Mouse (Mus musculus) forebrain, embryonic 13.5 days (tissue): ENCODE measurements at regions not wholly inside any gene's neighbourhood (a gene's known extent, or its start where the extent isn't known, plus 50 kb on each side); places are given as distances from the start of the nearest gene placed in this dataset.
"Not testable (repeated sequence)": the region's sequence is repeated elsewhere in the genome, so short reads cannot be mapped to it uniquely, and the experiment has no call there.

Experiments
- ATAC-seq: fragments of 200-750 bp; cut with Nextera tagmentation; 2 replicates; pipeline ENCODE4 v1.8.0; 2017
- H3K27ac ChIP-seq: fragments of 300-500 bp; sonication (generic); 2 replicates; pipeline ENCODE4 v1.5.1; 2015; ENCODE audit warnings: inconsistent platforms, mild to moderate bottlenecking, moderate library complexity
- H3K27me3 ChIP-seq: fragments of 300-500 bp; sonication (generic); 2 replicates; pipeline ENCODE4 v1.6.1; 2015; ENCODE audit warnings: mild to moderate bottlenecking, inconsistent platforms
- H3K36me3 ChIP-seq: fragments of 300-500 bp; sonication (generic); 2 replicates; pipeline ENCODE4 v1.6.1; 2015; ENCODE audit warnings: mild to moderate bottlenecking, inconsistent platforms; ENCODE audit not compliant: poor library complexity, severe bottlenecking
- H3K4me1 ChIP-seq: fragments of 300-500 bp; sonication (generic); 2 replicates; pipeline ENCODE4 v1.6.1; 2015; ENCODE audit warnings: inconsistent platforms
- H3K4me2 ChIP-seq: fragments of 300-500 bp; sonication (generic); 2 replicates; pipeline ENCODE4 v1.6.1; 2015; ENCODE audit warnings: inconsistent platforms, mild to moderate bottlenecking, moderate library complexity
- H3K4me3 ChIP-seq: fragments of 300-500 bp; sonication (generic); 2 replicates; pipeline ENCODE4 v1.5.1; 2015; ENCODE audit warnings: mild to moderate bottlenecking, inconsistent platforms
- H3K9ac ChIP-seq: fragments of 300-500 bp; sonication (generic); 2 replicates; pipeline ENCODE4 v1.6.1; 2015; ENCODE audit warnings: mild to moderate bottlenecking, inconsistent platforms
- H3K9me3 ChIP-seq: fragments of 300-500 bp; sonication (generic); replicated peaks from 2 replicates; pipeline ENCODE4 v1.6.1; 2016; ENCODE audit warnings: inconsistent platforms
- WGBS: fragments of 180-500 bp; shearing (Covaris S2); methylation state at CpG from one replicate; pipeline ENCODE4 v1.1.7; 2015; 5-methylcytosine and 5-hydroxymethylcytosine counted together

DNA sequence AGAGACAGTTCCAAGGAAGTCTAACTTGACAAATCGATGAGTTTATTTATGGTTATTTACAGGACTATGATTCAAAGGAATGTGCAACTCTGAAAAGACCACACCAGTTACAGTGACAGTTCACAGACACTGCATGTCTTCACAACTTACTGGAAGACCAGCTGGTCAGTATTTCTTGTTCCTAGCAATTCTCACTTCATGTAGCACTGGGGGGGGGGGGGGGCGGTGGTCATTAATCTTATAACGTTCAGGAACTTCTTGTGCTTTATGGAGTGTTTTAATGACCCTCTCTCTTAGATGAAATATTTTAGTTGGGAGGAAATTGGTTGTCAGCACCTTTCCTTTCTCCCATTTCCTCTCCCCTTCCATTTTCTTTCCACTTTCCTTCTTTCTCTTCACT lies 1752.1 kb upstream of the Cntnap5a start:
- Histone ChIP-seq H3K4me2 (no peak overlapping the region), H3K9me3 (no peaks in the 10 kb centered on the region), H3K4me3 (no peak overlapping the region), H3K36me3 (no peaks in the 10 kb centered on the region), H3K27me3 (no peaks in the 10 kb centered on the region), H3K4me1 (no peaks in the 10 kb centered on the region), H3K27ac (no peak overlapping the region), H3K9ac (no peak overlapping the region)
- no peak for ATAC-seq
- WGBS: 69% methylated on average over 3 of the region's 3 CpGs

DNA sequence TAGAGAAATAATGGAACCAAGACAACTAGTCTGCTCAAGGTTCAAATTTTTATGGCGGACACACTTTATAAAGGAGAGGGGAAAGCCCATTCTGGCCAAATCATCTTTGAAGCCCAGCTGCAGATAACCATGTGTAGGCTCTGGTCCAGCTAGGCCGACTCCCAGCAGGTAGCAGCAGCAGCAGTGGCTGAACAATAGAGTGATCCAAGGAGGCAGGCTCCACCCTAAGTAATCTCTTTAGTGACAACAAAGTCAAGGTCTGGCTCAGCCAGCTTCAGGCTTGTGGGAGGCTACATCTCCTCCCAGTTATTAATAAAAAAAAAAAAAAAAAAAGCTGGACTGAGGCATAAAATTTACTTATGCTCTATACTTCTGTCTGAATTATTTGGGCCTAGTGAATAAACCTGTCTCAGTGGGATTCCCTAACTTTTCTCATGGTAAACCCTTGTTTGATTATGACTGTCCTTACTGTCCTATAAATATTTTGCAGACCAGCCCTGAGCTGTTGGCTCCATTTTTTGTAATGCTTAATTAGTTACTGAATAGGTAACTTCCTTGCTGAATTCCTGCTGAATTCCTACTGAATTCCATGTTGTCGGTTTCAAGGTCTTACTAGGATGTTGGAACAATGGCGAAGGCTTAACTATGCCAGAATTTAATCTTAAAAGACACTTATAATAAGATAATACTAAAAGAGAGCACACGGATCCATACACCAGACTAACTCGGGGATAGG lies 1726.4 kb upstream of the Cntnap5a start:
- Histone ChIP-seq H3K4me1 (no peaks in the 10 kb centered on the region), H3K4me3 (no peak overlapping the region), H3K9me3 (no peaks in the 10 kb centered on the region), H3K9ac (no peak overlapping the region), H3K27me3 (no peaks in the 10 kb centered on the region), H3K27ac (no peak overlapping the region), H3K36me3 (no peaks in the 10 kb centered on the region), H3K4me2 (no peak overlapping the region)
- ATAC-seq: no peak
- 79% methylated on average over 6 of the region's 6 CpGs for WGBS

- not testable (repeated sequence) for H3K9me3 ChIP-seq, ATAC-seq
- 25% methylated on average over 1 of the region's 1 CpGs for WGBS
These were observed 1725.3 kb upstream of the Cntnap5a start for GRCm38 (mm10) chr1:113959267-113959666.

DNA sequence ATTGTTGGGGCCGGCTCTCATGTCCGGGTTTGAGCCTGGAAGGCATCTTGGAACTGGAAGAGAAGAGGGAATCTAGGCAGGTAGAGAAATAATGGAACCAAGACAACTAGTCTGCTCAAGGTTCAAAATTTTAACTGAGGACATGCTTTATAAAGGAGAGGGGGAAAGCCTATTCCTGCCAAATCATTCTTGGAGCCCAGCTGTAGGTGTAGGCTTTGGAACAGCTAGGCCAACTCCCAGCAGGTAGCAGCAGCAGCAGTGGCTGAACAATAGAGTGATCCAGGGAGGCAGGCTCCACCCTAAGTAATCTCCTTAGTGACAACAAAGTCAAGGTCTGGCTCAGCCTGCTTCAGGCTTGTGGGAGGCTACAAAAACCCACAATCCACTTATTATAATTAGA lies 1720.6 kb upstream of the Cntnap5a start:
- H3K27ac ChIP-seq: not testable (repeated sequence)
- WGBS: 38% methylated on average over 2 of the region's 2 CpGs

More at GRCm38 (mm10) chr1:113959267-113959666, 1725.3 kb upstream of the Cntnap5a start:
- not testable (repeated sequence) for H3K27ac ChIP-seq, H3K4me2 ChIP-seq, H3K4me1 ChIP-seq, H3K4me3 ChIP-seq, H3K36me3 ChIP-seq, H3K27me3 ChIP-seq, H3K9ac ChIP-seq

DNA sequence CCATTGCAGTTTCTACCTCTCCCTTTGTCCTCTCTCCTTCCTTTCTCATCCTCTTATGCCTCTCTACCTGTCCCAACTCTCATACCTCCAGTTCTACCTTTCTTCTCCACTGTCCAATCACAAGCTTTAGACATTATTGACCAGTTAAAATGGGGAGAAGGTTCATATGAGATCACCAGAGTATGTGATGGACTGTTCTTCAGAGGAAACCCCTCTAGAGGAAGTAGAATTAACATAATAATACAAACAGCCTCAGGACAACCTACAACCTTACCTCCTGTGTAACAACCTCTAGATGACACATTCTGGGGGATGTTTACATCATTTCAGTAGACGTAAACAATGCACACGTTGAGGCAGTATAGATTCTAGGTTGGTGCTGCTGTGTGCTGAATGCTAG lies 1720.1 kb upstream of the Cntnap5a start:
- Histone ChIP-seq H3K36me3 (no peaks in the 10 kb centered on the region), H3K4me3 (no peak overlapping the region), H3K9ac (no peak overlapping the region), H3K4me1 (no peaks in the 10 kb centered on the region), H3K9me3 (no peaks in the 10 kb centered on the region), H3K27me3 (no peaks in the 10 kb centered on the region), H3K4me2 (no peak overlapping the region), H3K27ac (no peak overlapping the region)
- WGBS: 57% methylated on average over 2 of the region's 2 CpGs
- no peak for ATAC-seq

More for the DNA sequence above, 1720.6 kb upstream of the Cntnap5a start:
- H3K9ac ChIP-seq, ATAC-seq, H3K4me2 ChIP-seq, H3K27me3 ChIP-seq, H3K4me3 ChIP-seq, H3K36me3 ChIP-seq, H3K4me1 ChIP-seq, H3K9me3 ChIP-seq: not testable (repeated sequence)

- WGBS: 88% methylated on average over 1 of the region's 1 CpGs
- H3K27ac ChIP-seq: no peak overlapping the region
- H3K4me1 ChIP-seq: no peaks in the 10 kb centered on the region
- H3K9ac ChIP-seq: no peak overlapping the region
- no peaks in the 10 kb centered on the region for H3K9me3 ChIP-seq
- no peak for ATAC-seq
- H3K4me3 ChIP-seq: no peak overlapping the region
- no peaks in the 10 kb centered on the region for H3K36me3 ChIP-seq
- H3K27me3 ChIP-seq: no peaks in the 10 kb centered on the region
- no peak overlapping the region for H3K4me2 ChIP-seq
These were observed 1713.9 kb upstream of the Cntnap5a start for GRCm38 (mm10) chr1:113970617-113971016.

- Histone ChIP-seq H3K4me3 (no peak overlapping the region), H3K4me1 (no peaks in the 10 kb centered on the region), H3K36me3 (no peaks in the 10 kb centered on the region), H3K9ac (no peak overlapping the region), H3K4me2 (no peak overlapping the region), H3K27me3 (no peaks in the 10 kb centered on the region), H3K9me3 (no peaks in the 10 kb centered on the region), H3K27ac (no peak overlapping the region)
- no peak for ATAC-seq
These were observed 1704.4 kb upstream of the Cntnap5a start for GRCm38 (mm10) chr1:113980111-113980510.

- WGBS: 60% methylated on average over 6 of the region's 6 CpGs
- Histone ChIP-seq H3K4me3 (no peak overlapping the region), H3K27ac (no peak overlapping the region), H3K9ac (no peak overlapping the region), H3K36me3 (no peaks in the 10 kb centered on the region), H3K4me1 (no peaks in the 10 kb centered on the region), H3K9me3 (no peaks in the 10 kb centered on the region), H3K4me2 (no peak overlapping the region), H3K27me3 (no peaks in the 10 kb centered on the region)
- ATAC-seq: no peak
These were observed 1694.8 kb upstream of the Cntnap5a start for GRCm38 (mm10) chr1:113989676-113990296.

DNA sequence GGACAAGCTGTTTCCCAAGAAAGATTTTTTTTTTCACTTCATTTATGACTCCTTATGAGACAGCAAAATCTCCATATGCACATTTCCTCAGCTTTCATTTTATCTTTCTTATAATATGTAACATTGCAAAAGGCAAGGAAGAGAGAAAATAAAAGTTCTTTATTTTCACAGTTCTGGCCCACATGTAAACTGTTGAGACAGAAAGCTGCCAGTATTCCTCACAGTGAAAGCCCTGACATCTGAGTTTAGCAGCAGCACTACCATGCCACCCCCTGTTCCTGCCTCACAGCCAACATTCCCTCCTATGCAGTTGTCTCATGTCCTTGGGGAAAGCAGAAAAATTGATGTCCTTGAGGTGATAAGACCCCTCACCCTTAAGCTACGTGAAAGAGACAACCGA lies 1692.1 kb upstream of the Cntnap5a start:
- Histone ChIP-seq H3K27ac (no peak overlapping the region), H3K9me3 (no peaks in the 10 kb centered on the region), H3K4me1 (no peaks in the 10 kb centered on the region), H3K4me3 (no peak overlapping the region), H3K27me3 (no peaks in the 10 kb centered on the region), H3K9ac (no peak overlapping the region), H3K4me2 (no peak overlapping the region), H3K36me3 (no peaks in the 10 kb centered on the region)
- 80% methylated on average over 2 of the region's 2 CpGs for WGBS
- ATAC-seq: no peak

GRCm38 (mm10) chr1:114037877-114038276 lies 1646.7 kb upstream of the Cntnap5a start:
- 0 out of 2 replicates have a peak, but pooled peaks have one; percentile 27 for ATAC-seq
- Histone ChIP-seq H3K4me2 (no peak overlapping the region), H3K9ac (no peak overlapping the region), H3K36me3 (no peaks in the 10 kb centered on the region), H3K27me3 (no peaks in the 10 kb centered on the region), H3K9me3 (no peaks in the 10 kb centered on the region), H3K27ac (no peak overlapping the region), H3K4me3 (no peak overlapping the region), H3K4me1 (no peaks in the 10 kb centered on the region)

- Histone ChIP-seq H3K27me3 (no peaks in the 10 kb centered on the region), H3K9ac (no peak overlapping the region), H3K4me1 (no peaks in the 10 kb centered on the region), H3K36me3 (no peaks in the 10 kb centered on the region), H3K4me2 (no peak overlapping the region), H3K27ac (no peak overlapping the region), H3K4me3 (no peak overlapping the region), H3K9me3 (no peaks in the 10 kb centered on the region)
- ATAC-seq: no peak
- 94% methylated on average over 1 of the region's 1 CpGs for WGBS
These were observed 1645.2 kb upstream of the Cntnap5a start for GRCm38 (mm10) chr1:114039383-114039782.

- H3K9ac ChIP-seq: no peak overlapping the region
- H3K27me3 ChIP-seq: no peaks in the 10 kb centered on the region
- H3K9me3 ChIP-seq: 0 out of 2 replicates have a peak, but pooled peaks cover 2% of the 10 kb centered on the region
- H3K4me1 ChIP-seq: no peaks in the 10 kb centered on the region
- ATAC-seq: no peak
- 78% methylated on average over 2 of the region's 2 CpGs for WGBS
- H3K4me2 ChIP-seq: no peak overlapping the region
- no peak overlapping the region for H3K4me3 ChIP-seq
- no peak overlapping the region for H3K27ac ChIP-seq
- H3K36me3 ChIP-seq: no peaks in the 10 kb centered on the region
These were observed 1621.5 kb upstream of the Cntnap5a start for GRCm38 (mm10) chr1:114063097-114063496.

DNA sequence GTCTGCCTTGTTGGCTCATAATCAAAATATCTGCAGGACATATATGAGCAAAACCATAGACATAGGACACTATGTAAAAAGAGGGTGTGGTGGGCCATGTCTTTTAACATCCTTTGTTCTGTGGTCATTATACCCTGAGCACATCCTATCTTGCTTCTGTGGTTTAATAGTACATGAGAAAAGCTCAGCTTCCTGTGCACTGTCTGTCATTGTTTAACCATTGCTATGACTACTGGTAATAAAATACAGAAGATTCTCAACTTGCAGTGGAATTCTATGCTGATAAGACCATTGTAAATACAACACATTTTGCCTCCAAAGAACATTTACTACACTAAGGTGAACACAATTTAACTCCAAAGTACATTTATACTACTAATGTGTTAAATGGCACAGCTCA lies 1610.0 kb upstream of the Cntnap5a start:
- no peaks in the 10 kb centered on the region for H3K4me1 ChIP-seq
- H3K9me3 ChIP-seq: no peaks in the 10 kb centered on the region
- no peak for ATAC-seq
- H3K4me2 ChIP-seq: no peak overlapping the region
- no peaks in the 10 kb centered on the region for H3K27me3 ChIP-seq
- H3K36me3 ChIP-seq: no peaks in the 10 kb centered on the region
- no peak overlapping the region for H3K4me3 ChIP-seq
- H3K9ac ChIP-seq: no peak overlapping the region
- H3K27ac ChIP-seq: no peak overlapping the region
